Mouse (Mus musculus): ENCODE measurements around the gene Mtfp1. TPM values are rescaled to one million over a fixed set of nuclear protein-coding genes. Genes with fewer than 3 reads are reported as not detected.
A peak's percentile ranks its signal among the peaks of the same experiment; 100 is the strongest.

The Mtfp1 gene
- polyA plus RNA-seq, 1 experiment from 2014 or later: 5.9 TPM

Small RNAs within 50 kb of the gene (microRNA-seq; reads per million reads assigned to microRNA genes)
- 3.6 reads per million, percentile 16 among the genes with 10 or more reads in this experiment for gene Mir3060 (ENCODE audit: borderline number of aligned reads)

Other genes with a start within 250 kb of the Mtfp1 start
- gene Osbp2, start 231.5 kb downstream of the Mtfp1 start, polyA plus RNA-seq (2015; fragmentation: Nextera tagmentation; extraction: Ambion mirVana): 1.1 and 1.3 TPM in 2 replicates
- 0.49 and 1.2 TPM in 2 replicates for gene 4921536K21Rik, start 200.3 kb downstream of the Mtfp1 start, polyA plus RNA-seq (2015; fragmentation: Nextera tagmentation; extraction: Ambion mirVana)
- gene Dusp18, start 200.2 kb downstream of the Mtfp1 start, polyA plus RNA-seq (2015; fragmentation: Nextera tagmentation; extraction: Ambion mirVana): 9.1 and 12.6 TPM in 2 replicates
- 9.4 and 9.9 TPM in 2 replicates for gene Slc35e4, start 180.8 kb downstream of the Mtfp1 start, polyA plus RNA-seq (2015; fragmentation: Nextera tagmentation; extraction: Ambion mirVana)
- gene Tcn2, start 163.3 kb downstream of the Mtfp1 start, polyA plus RNA-seq (2015; fragmentation: Nextera tagmentation; extraction: Ambion mirVana): 48.5 and 55.9 TPM in 2 replicates
- 72.7 and 72.9 TPM in 2 replicates for gene Pes1, start 131.5 kb downstream of the Mtfp1 start, polyA plus RNA-seq (2015; fragmentation: Nextera tagmentation; extraction: Ambion mirVana)
- 0.24 and 0.37 TPM in 2 replicates for gene 4930556J24Rik, start 118.7 kb downstream of the Mtfp1 start, polyA plus RNA-seq (2015; fragmentation: Nextera tagmentation; extraction: Ambion mirVana)
- gene Gal3st1, start 111.8 kb downstream of the Mtfp1 start, polyA plus RNA-seq (2015; fragmentation: Nextera tagmentation; extraction: Ambion mirVana): 2.4 and 3.7 TPM in 2 replicates
- 0.81 and 0.94 TPM in 2 replicates for gene Sec14l4, start 64.0 kb downstream of the Mtfp1 start, polyA plus RNA-seq (2015; fragmentation: Nextera tagmentation; extraction: Ambion mirVana)
- gene Sec14l3, start 30.6 kb downstream of the Mtfp1 start, polyA plus RNA-seq (2015; fragmentation: Nextera tagmentation; extraction: Ambion mirVana): 9.1 and 16.1 TPM in 2 replicates
- 3.8 and 4.7 TPM in 2 replicates for gene Sec14l2, start 28.0 kb upstream of the Mtfp1 start, polyA plus RNA-seq (2015; fragmentation: Nextera tagmentation; extraction: Ambion mirVana)
- gene Rnf215, start 39.8 kb upstream of the Mtfp1 start, polyA plus RNA-seq (2015; fragmentation: Nextera tagmentation; extraction: Ambion mirVana): 38.2 and 39.7 TPM in 2 replicates
- 14.4 and 16.6 TPM in 2 replicates for gene Ccdc157, start 64.8 kb upstream of the Mtfp1 start, polyA plus RNA-seq (2015; fragmentation: Nextera tagmentation; extraction: Ambion mirVana)
- gene Sf3a1, start 64.9 kb upstream of the Mtfp1 start, polyA plus RNA-seq (2015; fragmentation: Nextera tagmentation; extraction: Ambion mirVana): 50.5 and 57.7 TPM in 2 replicates
- 56.1 and 56.2 TPM in 2 replicates for gene Tbc1d10a, start 91.3 kb upstream of the Mtfp1 start, polyA plus RNA-seq (2015; fragmentation: Nextera tagmentation; extraction: Ambion mirVana)
- gene Castor1, start 122.8 kb upstream of the Mtfp1 start, polyA plus RNA-seq (2015; fragmentation: Nextera tagmentation; extraction: Ambion mirVana): 13.1 and 14.0 TPM in 2 replicates
- 0.20 and 0.21 TPM in 2 replicates for gene Osm, start 141.0 kb upstream of the Mtfp1 start, polyA plus RNA-seq (2015; fragmentation: Nextera tagmentation; extraction: Ambion mirVana)
- 0.32 and 0.67 TPM in 2 replicates for gene Lif, start 162.1 kb upstream of the Mtfp1 start, polyA plus RNA-seq (2015; fragmentation: Nextera tagmentation; extraction: Ambion mirVana)

All from embryonic facial prominence, embryonic 15.5 days (tissue).